Mouse (Mus musculus): ENCODE results near the gene Notch4.

The Notch4 gene

GRCm38 (mm10) chr17:34571875-34572274 is 7.8 kb downstream of the Notch4 start:
- DNase-seq (ENCODE audit: low spot score): no peak

GRCm38 (mm10) chr17:34572361-34572760 is 8.3 kb downstream of the Notch4 start:
- no peak for DNase-seq (ENCODE audit: low spot score)

- DNase-seq (ENCODE audit: low spot score): no peak
Measured at GRCm38 (mm10) chr17:34576577-34576976, 12.5 kb downstream of the Notch4 start.

- DNase-seq (ENCODE audit: low spot score): no peak
Measured at GRCm38 (mm10) chr17:34578070-34578469, 14.0 kb downstream of the Notch4 start.

GRCm38 (mm10) chr17:34582528-34582927 is 18.5 kb downstream of the Notch4 start:
- no peak for DNase-seq (ENCODE audit: low spot score)

- DNase-seq (ENCODE audit: low spot score): no peak
Measured at GRCm38 (mm10) chr17:34583397-34583796, 19.3 kb downstream of the Notch4 start.

GRCm38 (mm10) chr17:34583819-34584218 is 19.8 kb downstream of the Notch4 start:
- no peak for DNase-seq (ENCODE audit: low spot score)

GRCm38 (mm10) chr17:34585121-34585520 is 21.1 kb downstream of the Notch4 start:
- DNase-seq (ENCODE audit: low spot score): no peak

- DNase-seq (ENCODE audit: low spot score): no peak
Measured at GRCm38 (mm10) chr17:34585877-34586771, 22.1 kb downstream of the Notch4 start.

GRCm38 (mm10) chr17:34586796-34587422 is 22.8 kb downstream of the Notch4 start:
- peak; percentile 87 for DNase-seq (ENCODE audit: low spot score)

- peak; percentile 96 for DNase-seq (ENCODE audit: low spot score)
Measured at GRCm38 (mm10) chr17:34587423-34587811, 23.3 kb downstream of the Notch4 start.

- no peak for DNase-seq (ENCODE audit: low spot score)
Measured at GRCm38 (mm10) chr17:34587814-34588213, 23.7 kb downstream of the Notch4 start.

- DNase-seq (ENCODE audit: low spot score): no peak
Measured at GRCm38 (mm10) chr17:34588767-34589166, 24.7 kb downstream of the Notch4 start.

- no peak for DNase-seq (ENCODE audit: low spot score)
Measured at GRCm38 (mm10) chr17:34589206-34589605, 25.1 kb downstream of the Notch4 start.

- DNase-seq (ENCODE audit: low spot score): peak; percentile 68
Measured at GRCm38 (mm10) chr17:34589681-34590101, 25.6 kb downstream of the Notch4 start, which contains the start of gene Gpsm3. Gene Gpsm3 (plus strand): TSS chr17:34589806.

GRCm38 (mm10) chr17:34590154-34590987 is 26.3 kb downstream of the Notch4 start:
- no peak for DNase-seq (ENCODE audit: low spot score)

GRCm38 (mm10) chr17:34591029-34591993 is 27.2 kb downstream of the Notch4 start, which contains the start of gene Pbx2:
Gene Pbx2 (plus strand): TSS chr17:34591266.
- DNase-seq (ENCODE audit: low spot score): no peak

- DNase-seq (ENCODE audit: low spot score): peak; percentile 88
Measured at GRCm38 (mm10) chr17:34591994-34592375, 27.9 kb downstream of the Notch4 start.

GRCm38 (mm10) chr17:34592581-34593549 is 28.8 kb downstream of the Notch4 start:
- DNase-seq (ENCODE audit: low spot score): no peak

All from lung, postnatal 25 days (tissue).